Mouse (Mus musculus) embryo, embryonic 11.5 days (tissue): Measurements from ENCODE around the gene Slc33a1.

Source experiments
- DNase-seq: peaks from one replicate; pipeline ENCODE4 v3.0.0-alpha.2; 2012; ENCODE audit warnings: low read depth, low spot score

The Slc33a1 gene

DNA sequence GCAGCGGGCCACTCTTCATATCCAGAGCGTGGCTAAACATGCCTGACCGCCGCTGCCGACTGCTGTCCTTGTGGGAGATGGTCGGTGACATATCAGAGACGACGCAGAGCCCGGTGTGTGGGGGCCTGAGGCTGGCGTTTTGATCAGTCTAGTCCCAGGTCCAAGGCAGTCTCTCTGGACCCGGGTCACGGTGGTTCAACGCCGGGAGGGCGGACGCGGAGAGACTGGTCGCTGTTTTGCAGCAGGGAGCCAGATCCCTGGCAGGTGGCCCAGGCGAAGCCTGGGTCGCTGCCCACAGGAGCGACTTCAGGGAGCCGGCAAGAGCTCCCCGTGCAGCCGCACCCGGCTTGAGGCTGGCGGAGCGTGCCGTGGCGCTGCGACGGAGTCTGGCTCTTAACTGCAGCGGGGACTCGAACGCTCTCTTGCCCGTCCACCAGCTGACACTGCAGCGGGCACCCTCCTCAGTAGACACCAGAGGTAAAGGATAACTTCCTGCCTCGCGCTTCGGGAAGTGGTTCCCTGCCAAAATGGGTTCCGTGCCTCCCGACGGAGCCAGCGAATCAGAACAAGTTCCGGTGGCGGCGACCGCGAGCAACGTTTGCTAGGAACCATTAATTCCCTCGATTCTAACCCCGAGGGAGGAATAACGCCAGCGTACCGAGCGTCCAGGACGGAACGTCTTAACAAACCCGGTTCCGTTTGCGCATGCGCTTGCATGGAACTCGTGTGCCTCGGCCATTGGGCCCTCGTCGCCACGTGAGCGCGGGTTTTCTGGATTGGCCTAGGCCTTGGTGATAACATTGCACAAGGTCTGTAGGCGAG is at the start of gene Slc33a1:
Gene Slc33a1, minus strand, starts transcription at position 669 of the 822 bp plus-strand sequence.
- peak; percentile 100 for DNase-seq

DNA sequence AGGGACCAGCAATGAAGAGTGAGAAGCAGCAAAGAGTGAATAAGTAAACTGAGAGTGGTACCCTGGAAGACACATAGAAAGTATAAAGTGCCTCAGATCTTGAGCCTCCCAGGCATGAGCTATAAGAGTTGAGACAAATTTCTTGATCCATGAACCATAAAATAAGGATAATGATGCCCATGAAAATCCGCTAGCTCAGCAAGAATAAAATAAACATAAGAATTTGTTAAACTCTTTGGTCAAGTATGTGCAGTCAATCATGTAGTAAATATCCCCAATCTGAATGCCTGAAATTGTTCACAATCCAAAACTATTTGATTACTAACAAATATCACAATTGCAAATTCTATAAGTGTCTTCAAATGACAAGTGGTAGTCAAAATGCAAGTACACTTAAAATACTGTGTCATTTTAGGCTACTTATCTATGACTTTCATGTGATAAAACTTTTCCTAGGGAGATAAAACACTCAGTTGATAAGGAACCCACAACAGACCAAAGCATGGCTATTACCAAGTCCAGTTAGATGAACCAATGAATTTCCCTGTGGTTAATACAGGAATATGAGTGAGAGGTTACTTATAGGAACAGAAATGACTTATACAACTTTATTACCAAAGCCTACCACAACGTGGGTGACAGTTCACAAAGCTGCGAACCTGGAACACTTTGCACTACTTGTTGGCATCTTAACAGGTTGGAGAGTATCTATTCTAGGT is 24.3 kb upstream of the Slc33a1 start:
- no peak for DNase-seq

DNA sequence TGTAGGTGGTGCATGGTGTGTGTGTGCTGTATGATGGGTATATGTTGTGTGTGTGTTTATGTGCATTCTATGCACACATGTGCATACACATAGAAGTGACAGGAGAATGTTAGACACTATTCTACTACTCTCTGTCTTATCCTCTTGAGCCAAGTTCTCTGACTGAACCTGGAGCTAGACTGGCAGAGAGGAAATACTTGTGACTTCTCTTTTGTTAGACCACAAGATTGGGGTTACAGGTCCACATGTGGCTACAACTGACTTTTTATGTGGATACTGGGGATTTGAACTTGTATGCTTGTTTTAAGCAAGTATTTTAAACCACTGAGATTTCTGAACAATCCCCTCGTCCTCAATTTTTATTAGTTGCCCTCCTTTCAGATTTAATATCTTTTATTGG is 22.1 kb upstream of the Slc33a1 start:
- no peak for DNase-seq

- no peak for DNase-seq
Measured at GRCm38 (mm10) chr3:63977895-63978294, 13.3 kb upstream of the Slc33a1 start.

DNA sequence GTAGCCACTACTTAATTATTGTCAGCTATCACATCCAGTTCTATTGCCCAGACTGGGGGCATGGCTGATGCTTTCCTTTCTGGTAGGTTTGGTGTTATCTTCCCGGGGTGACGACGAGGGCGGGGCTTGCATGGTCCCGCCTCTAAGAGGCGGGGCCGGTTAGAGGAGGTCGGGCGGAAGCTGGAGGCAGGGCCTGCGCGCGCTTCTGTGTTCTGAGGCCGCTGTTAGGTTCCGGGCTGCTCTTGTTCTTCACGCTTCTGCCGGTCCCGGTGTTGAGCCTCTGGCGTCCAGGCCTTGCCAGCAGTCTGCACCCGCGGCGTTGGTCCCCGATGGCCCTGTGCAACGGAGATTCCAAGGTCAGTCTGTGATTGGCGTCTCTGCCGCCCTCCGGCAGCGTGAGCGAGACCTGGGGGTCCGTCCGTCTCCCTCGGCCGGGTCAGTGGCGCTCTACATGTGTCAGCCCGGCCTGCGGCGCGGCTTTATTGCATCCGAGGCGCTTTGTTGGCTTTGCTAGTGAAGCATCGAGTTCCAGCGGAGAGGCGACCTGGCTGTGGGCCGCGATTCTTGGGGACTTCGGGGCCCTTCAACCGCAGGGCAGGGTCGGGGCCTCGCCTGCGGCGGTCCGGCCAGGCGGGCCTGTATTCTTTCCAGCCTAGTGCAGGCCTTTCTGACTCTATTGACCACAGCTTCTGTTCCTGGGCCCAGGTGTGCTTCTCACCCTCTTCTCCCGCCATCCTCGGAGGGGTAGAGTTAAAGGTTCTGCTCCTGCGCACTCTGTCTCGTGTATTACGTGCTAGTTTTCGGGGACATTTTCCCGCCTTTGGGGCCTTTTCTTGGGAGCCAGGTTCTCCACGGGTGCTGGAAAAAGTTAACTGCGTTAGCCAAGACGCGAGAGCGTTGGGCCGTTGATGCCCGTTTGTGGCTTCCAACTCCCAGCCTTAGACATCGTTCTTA is 11.7 kb upstream of the Slc33a1 start, which contains the start of gene Gmps:
Gene Gmps, plus strand, starts transcription at position 152 of the 954 bp plus-strand sequence.
- peak; percentile 87 for DNase-seq

DNA sequence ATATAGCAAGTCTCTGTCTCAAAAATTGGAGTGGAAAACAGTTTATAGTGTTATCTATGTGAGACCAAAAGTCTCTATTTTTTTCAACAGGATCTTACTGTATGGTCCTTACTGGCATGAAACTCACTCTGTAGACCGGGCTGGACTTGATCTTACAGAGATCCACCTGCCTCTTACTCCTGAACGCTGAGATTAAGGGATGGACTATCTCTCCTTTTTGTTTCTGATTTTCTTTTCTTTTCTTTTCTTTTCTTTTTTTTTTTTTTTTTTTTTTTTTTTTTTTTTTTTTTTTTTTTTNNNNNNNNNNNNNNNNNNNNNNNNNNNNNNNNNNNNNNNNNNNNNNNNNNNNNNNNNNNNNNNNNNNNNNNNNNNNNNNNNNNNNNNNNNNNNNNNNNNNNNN is 1.4 kb upstream of the Slc33a1 start:
- no peak for DNase-seq

DNA sequence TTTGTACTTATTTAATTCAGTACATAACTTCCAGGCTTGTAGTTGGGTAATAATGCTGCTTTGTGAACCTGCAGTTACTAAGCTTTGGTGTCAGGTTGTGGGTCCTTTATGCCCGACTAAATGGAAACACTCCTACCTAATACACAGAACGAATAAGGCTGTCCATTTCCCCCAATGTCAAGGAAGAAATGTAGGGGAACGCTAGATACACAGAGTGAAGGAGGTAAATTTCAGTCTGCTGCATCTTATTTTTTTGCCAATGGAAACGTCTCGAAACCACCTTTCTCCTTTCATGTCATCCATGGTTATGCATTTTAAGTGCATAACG is 318 bp upstream of the Slc33a1 start:
- DNase-seq = no peak

DNA sequence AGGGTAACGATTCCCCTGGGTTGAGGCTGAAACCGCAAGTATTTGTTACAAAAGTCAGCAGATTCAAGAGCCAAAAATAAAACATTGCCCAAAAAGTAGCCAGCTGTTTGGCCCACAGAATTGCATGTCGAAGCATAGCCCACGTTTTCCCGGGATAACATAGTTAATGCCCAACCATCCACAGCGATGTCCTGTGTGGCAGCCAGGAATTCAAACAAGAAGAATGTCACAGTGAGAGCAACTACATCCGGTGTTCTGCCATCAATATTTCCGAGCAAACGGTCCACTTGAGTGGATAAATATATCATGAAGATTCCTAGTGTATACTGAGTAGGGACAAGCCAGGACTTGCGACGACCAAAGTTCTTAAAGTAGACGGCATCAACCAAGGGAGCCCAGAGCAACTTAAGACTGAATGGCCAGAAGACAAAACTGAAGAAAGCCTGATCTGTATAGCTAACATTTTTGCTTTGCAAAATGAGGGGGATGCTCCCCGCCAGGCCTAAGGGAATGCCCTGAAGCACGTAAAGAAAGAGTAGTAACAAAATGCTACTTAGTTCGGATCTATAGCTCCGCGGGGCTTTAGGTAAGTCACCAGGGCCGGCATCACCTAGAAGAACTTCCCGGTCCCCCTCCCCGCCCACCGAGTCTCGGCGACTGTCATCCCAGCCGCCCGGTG is 1.0 kb downstream of the Slc33a1 start:
- no peak for DNase-seq

- DNase-seq = no peak
Measured at GRCm38 (mm10) chr3:63949837-63950236, 14.7 kb downstream of the Slc33a1 start.

DNA sequence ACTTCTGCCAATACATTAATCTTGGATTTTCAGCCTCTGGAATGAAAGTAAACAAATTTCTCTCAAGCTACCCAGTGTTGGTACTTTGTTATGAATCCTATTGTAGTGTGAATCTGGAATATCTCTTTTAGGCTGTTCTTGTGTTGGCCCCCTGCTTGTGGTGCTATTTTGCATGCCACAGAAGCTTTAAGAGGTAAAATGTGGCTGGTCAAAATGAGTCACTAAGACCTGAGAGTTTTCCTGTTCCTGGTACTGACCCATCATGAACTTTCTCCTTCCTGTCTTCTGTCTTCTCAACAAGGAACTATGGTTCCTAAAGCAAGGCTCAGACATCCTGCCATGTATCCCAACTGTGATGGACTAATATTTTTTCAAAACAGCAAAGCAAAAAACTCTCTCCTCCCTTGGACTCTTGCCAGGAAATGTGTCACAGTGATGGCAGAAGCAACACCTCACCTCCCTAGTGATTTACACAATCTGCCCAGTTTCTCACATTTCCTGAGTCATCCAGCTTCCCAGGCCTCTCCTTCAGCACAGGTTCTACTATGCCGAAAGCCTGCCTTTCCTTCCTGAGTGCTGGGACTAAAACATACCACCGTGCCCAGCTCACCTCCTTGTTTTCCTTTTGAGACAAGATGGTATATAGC is 23.2 kb downstream of the Slc33a1 start:
- no peak for DNase-seq

DNA sequence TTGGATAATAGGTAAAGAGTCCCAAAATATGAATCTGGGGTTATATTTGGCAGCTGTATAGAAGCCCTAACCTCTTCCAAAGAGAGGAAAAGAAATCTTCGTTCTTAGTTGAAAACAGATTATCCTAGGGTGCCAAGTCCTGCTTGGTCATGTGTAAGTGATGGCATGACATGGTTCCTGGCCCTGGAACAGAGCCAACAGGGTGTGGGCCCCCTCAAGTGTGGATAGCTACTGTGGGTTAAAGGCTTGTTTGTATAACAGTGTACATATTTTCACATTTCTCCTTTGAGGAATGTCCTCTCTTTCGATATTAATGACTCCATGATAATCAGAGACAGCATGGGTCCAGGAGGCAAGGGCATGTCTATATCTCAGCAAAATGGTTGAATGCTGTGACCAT is 25.6 kb downstream of the Slc33a1 start:
- DNase-seq = no peak

DNA sequence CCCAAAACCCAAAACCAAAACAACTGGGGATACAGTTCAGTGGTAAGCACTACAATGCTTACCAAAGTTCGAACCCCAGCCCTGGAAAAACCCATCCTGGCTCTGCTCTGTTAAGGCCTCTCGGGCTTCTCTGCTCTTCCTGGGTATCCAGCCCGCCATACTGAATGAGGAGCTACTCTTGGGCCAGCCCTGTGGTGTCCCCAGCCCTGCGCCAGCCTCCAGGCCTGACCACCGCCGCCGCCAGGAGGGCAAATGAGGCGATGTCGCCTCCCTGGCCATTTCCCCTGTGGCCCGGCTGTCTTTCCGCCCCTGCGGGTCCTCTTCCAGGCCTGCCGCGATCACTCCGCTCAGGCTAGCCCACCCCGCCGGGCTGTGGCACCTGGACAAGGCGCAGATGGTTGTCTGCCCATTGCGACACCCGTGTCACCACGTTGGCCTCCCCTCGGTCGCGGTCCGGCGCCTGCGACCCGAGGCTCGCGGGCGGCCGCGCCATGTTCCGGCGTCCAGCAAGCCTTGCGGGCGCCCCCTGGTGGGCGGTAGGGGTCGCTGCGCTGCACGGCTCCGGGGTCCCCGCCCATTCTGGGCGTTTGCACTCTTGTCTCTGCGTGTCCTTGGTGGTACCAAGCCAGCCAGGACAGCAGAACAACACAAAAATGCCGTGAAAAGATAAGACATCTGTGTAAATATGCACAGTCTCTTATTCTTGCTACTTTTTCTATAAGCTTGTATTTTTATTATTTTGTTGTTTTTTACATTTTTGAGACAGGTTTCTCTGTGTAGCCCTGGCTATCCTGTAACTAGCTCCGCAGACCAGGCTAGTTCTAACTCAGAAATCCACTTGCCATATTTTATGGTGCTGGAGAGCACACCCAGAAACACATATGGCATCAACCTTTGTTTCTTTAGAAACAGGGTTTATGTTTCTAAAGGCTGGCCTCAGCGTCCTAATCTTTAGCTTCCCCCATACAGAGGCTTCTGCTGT is 35.4 kb downstream of the Slc33a1 start, which contains the start of gene E130311K13Rik:
Gene E130311K13Rik, minus strand, starts transcription at position 595 of the 982 bp plus-strand sequence.
- peak; percentile 79 for DNase-seq

DNA sequence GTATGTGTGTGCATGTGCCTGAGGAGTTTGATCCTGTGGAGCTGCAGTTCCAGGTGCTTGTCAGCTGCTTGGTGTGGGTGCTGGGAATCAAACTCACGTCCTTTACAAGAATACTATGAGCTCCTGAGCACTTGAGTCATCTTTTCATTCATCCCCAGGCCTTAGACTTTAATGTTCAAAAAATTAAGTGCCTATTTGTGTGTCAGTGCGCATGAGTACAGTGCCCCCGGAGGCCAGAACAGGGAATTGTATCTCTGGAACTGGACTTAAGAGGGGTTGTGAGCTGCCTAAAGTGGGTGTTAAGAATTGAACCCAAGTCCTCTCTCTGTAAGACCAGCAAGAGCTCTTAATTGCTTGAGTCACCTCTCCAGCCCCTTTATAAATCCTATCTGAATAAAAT is 44.9 kb downstream of the Slc33a1 start:
- no peak for DNase-seq

DNA sequence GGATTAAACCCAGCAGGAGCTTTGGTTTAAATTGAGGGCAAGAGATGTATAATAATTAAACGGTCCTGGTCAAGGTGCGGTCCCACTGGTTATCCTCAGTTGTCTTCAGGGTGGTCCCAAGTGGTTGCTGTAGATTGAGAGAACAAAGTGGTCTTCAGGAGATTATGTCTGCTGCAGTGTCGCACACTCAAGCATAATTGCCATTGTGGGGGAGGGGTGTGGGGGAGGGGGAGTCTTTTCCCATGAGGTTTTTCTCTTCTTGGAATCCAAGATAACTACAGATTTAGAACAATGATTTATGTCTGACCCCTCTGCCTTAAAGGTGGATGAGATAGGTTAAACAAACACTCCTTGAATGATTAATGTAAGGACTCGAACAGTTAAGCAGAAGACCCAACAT is 54.3 kb downstream of the Slc33a1 start:
- DNase-seq = no peak

DNA sequence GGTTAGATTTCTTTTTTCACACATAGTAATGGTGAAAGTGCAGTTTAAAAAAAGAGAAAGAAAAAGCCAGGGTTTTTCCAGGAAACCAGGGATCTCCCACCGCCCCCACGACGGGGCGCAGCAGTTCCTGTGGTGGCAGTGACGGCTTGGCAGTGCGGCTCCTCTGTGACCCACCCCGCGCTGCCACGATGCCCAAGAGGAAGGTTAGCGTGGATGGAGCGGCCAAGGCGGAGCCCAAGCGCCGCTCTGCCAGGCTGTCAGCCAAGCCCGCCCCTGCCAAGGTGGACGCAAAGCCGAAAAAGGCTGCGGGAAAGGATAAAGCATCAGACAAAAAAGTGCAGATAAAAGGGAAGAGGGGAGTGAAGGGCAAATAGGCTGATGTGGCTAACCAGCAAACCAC is 59.3 kb downstream of the Slc33a1 start:
- no peak for DNase-seq

GRCm38 (mm10) chr3:63904157-63904556 is 60.4 kb downstream of the Slc33a1 start:
- no peak for DNase-seq

DNA sequence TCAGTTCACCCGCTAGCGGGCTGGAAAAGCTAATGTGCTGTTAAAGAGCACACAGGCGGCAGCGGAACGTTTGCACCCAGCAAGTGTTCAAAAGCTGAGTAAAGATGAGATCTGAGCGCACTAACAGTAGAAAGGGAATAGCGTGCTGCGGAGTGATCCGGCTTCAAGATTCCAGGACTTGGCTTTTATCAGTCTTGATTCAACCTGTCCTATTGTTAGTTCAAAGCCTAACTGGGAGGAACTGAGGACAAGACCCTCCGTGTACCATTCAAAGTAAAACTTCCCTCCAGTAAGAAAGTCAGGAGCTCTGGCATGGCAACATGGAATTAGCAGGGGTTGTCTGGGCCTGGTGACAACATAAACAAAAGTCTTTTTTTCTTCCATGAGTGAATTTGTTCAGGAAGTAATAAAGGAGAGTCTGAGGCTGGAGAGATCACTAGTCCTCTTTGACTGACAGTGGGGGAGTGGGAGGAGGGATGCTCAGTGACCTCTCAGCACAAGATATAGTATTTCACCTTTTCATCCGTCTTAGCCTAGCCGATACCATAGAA is 64.5 kb downstream of the Slc33a1 start:
- DNase-seq = no peak

DNA sequence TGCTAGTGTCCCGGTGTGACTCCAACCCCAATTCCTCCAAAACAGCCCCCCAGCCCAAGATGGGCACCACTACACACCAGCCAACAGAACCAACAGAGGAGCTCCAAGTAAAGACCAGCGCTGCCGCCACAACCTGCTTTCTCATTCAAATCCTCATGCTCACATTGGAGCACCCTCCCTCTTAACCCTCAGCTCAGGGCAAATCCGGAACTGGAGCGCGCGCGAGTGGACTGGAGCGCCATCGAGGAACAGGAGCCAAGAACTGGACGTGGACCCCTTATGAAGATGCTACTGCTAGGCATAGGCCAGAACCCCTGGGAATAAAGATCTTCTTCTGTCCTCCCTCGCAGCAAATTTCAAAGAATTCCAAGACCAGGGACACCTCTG is 65.3 kb downstream of the Slc33a1 start, which contains the start of gene Plch1:
Gene Plch1, minus strand, starts transcription at position 164 of the 387 bp plus-strand sequence.
- peak; percentile 64 for DNase-seq
